Mouse (Mus musculus): ENCODE data around the gene Cntn4. TPM values are rescaled to one million over a fixed set of nuclear protein-coding genes. Genes with fewer than 3 reads are reported as not detected.
"Not testable (repeated sequence)": the region's sequence is repeated elsewhere in the genome, so short reads cannot be mapped to it uniquely, and the experiment has no call there.

Cntn4 gene
- polyA plus RNA-seq, 1 experiment from 2014 or later, result not detected

DNA sequence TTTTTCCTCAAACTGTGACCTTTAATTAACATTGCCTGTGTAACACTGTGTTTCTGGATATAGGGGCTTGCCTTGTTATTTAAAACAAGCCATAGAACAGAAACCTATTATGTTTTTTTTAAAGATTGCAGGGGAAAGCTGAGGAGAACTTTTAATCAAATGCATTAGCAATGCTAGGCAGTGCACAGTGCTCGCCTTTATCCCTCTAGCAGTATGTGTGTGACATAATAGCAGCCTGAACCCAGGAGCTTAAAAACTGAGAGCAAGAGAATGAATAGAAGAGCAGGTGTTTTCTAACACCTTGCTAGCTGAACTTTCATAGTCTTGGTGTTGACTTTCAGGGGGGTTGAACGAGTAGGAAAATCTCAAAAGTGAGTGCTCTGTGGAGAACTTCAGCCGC, 672.6 kb downstream of the Cntn4 start:
- Histone ChIP-seq H3K4me3 (ENCODE audit: low read depth, low read length) (no peak overlapping the region), H3K9ac (replicated peaks) (no peak overlapping the region), H3K4me2 (ENCODE audit: low read depth, low read length) (no peak overlapping the region), H3K4me1 (ENCODE audit: insufficient read depth) (no peaks in the 10 kb centered on the region), H3K9me3 (ENCODE audit: low read length) (no peaks in the 10 kb centered on the region), H3K36me3 (replicated peaks; ENCODE audit: insufficient read depth, low read length) (no peaks in the 10 kb centered on the region), H3K27ac (ENCODE audit: low read depth) (no peak overlapping the region), H3K27me3 (ENCODE audit: insufficient read depth, low read length) (no peaks in the 10 kb centered on the region)
- DNase-seq (no peak), ATAC-seq (no peak)
- TF ChIP-seq CTCF (IDR thresholded peaks at IDR 0.05; ENCODE audit: low read depth), result no peak
- TF ChIP-seq EP300 (IDR thresholded peaks at IDR 0.05; ENCODE audit: low read depth), result no peak
- WGBS (ENCODE audit: insufficient replicate concordance), result 62% methylated on average over 3 of the region's 3 CpGs

DNA sequence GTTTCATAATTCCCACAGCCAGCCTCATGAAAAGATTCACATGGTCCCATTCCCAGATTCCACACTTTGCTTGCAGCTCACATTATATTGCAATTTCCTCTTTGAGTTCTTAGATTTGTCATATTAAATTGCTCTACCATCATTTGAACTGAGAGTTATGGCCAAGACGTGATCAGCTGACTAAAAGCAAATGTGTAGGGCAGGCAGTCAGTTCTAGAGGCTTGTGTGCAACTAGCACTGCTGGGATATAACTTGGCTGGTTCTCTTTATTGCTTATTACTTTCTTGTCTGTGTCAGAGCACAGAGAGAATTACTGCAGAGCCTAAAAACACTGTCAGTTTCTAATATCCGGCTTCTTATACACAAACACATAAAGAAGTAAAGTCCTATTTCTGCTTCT, 673.9 kb downstream of the Cntn4 start:
- Histone ChIP-seq H3K27me3 (ENCODE audit: insufficient read depth, low read length) (no peaks in the 10 kb centered on the region), H3K4me1 (ENCODE audit: insufficient read depth) (no peaks in the 10 kb centered on the region), H3K9me3 (ENCODE audit: low read length) (no peaks in the 10 kb centered on the region), H3K4me3 (ENCODE audit: low read depth, low read length) (no peak overlapping the region), H3K27ac (ENCODE audit: low read depth) (no peak overlapping the region), H3K9ac (replicated peaks) (no peak overlapping the region), H3K4me2 (ENCODE audit: low read depth, low read length) (no peak overlapping the region), H3K36me3 (replicated peaks; ENCODE audit: insufficient read depth, low read length) (no peaks in the 10 kb centered on the region)
- DNase-seq (no peak), ATAC-seq (no peak)
- 79% methylated on average over 2 of the region's 2 CpGs for WGBS (ENCODE audit: insufficient replicate concordance)
- TF ChIP-seq CTCF (IDR thresholded peaks at IDR 0.05; ENCODE audit: low read depth) (no peak), EP300 (IDR thresholded peaks at IDR 0.05; ENCODE audit: low read depth) (no peak)

DNA sequence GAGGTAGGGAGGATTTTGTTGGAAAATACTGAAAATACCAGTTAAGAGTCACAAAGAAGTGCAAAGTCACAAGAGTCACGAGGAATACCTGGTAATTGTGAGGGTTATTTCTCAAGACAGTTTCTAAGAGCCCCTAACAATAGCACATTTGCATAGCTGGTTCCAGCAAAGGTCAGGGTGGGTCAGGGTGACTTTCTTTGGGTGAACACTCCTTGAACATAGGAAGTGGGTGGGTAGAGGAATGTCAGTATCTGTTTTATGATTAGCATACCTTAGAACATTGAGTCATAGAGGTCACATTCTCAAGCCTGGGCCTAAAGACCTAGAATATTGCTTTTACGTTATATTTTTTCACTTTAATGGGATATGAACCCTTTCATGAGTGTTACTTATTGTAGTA, 681.3 kb downstream of the Cntn4 start:
- H3K9ac ChIP-seq (replicated peaks); H3K27me3 ChIP-seq (ENCODE audit: insufficient read depth, low read length); H3K27ac ChIP-seq (ENCODE audit: low read depth); DNase-seq; H3K4me1 ChIP-seq (ENCODE audit: insufficient read depth); ATAC-seq; H3K4me2 ChIP-seq (ENCODE audit: low read depth, low read length); H3K9me3 ChIP-seq (ENCODE audit: low read length); H3K36me3 ChIP-seq (replicated peaks; ENCODE audit: insufficient read depth, low read length); H3K4me3 ChIP-seq (ENCODE audit: low read depth, low read length): not testable (repeated sequence)
- WGBS (ENCODE audit: insufficient replicate concordance), result 72% methylated on average over 2 of the region's 2 CpGs

DNA sequence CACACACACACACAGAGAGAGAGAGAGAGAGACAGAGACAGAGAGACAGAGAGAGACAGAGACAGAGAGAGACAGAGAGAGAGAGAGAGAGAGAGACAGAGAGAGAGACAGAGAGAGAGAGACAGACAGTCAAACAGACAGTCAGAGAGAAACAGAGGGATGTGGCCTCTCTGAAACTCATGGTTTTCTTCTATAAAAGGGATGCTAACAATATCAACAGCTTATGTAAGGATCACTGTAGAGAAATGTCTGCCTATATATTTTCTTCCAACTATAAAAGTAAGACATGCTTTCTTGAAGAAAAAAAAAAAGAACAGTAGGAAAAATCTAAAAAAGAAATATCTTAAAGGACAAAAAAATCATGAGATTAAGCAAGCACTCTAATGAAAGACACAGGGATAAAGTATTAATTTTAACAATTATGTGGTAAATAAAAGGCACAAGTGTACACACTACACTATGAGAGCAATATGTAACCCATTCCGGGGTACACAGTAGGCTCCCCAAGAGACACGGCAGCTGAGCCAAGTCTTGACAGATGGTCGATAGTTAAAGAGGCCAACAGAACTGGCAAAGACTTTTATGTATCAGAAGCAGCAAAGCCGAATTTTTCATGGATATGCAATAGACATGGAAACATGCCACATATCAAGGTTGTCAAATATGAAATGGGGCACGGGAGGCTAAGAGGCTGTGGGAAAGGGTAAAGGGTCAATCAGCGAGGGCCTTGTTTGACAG, 704.0 kb downstream of the Cntn4 start:
- 77% methylated on average over 6 of the region's 6 CpGs for WGBS (ENCODE audit: insufficient replicate concordance)
- DNase-seq, result no peak
- no peak for TF ChIP-seq CTCF (IDR thresholded peaks at IDR 0.05; ENCODE audit: low read depth)
- no peak for TF ChIP-seq EP300 (IDR thresholded peaks at IDR 0.05; ENCODE audit: low read depth)
- Histone ChIP-seq H3K27me3 (ENCODE audit: insufficient read depth, low read length) (no peaks in the 10 kb centered on the region), H3K4me1 (ENCODE audit: insufficient read depth) (no peaks in the 10 kb centered on the region), H3K4me2 (ENCODE audit: low read depth, low read length) (no peak overlapping the region), H3K36me3 (replicated peaks; ENCODE audit: insufficient read depth, low read length) (no peaks in the 10 kb centered on the region), H3K9me3 (ENCODE audit: low read length) (no peaks in the 10 kb centered on the region), H3K4me3 (ENCODE audit: low read depth, low read length) (no peak overlapping the region), H3K27ac (ENCODE audit: low read depth) (no peak overlapping the region), H3K9ac (replicated peaks) (no peak overlapping the region)
- no peak for ATAC-seq

DNA sequence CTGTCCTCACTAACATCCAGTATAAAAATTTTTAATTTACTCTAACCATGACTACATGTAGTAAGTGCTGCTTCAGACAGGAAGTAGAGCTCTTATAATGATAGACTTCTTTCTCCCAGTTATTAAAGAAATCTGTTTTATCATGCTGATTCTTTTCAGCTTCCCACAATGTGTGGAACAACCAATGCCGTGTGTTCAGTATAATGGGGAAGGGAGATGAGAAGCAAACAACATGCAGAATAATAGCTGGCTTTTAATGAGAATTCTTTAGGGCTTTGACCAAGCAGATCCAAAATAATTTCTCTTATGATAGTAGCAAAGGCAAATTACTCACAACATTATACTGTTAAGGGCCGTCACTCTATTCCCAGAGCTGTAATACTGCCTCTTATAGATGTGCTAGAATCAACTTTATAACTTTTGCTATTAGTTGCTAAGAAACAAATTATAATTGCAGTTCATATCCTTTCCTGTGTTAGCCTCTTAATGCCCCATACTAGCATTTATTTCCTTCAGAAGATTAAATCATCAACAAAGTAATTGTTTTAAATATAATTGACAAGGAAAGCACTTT, 710.5 kb downstream of the Cntn4 start:
- no peak for ATAC-seq
- Histone ChIP-seq H3K9ac (replicated peaks) (no peak overlapping the region), H3K27ac (ENCODE audit: low read depth) (no peak overlapping the region), H3K9me3 (ENCODE audit: low read length) (no peaks in the 10 kb centered on the region), H3K36me3 (replicated peaks; ENCODE audit: insufficient read depth, low read length) (no peaks in the 10 kb centered on the region), H3K4me1 (ENCODE audit: insufficient read depth) (no peaks in the 10 kb centered on the region), H3K4me3 (ENCODE audit: low read depth, low read length) (no peak overlapping the region), H3K27me3 (ENCODE audit: insufficient read depth, low read length) (no peaks in the 10 kb centered on the region), H3K4me2 (ENCODE audit: low read depth, low read length) (no peak overlapping the region)
- no peak for DNase-seq
- WGBS (ENCODE audit: insufficient replicate concordance), result 74% methylated on average over 2 of the region's 2 CpGs
- TF ChIP-seq CTCF (IDR thresholded peaks at IDR 0.05; ENCODE audit: low read depth), result no peak
- no peak for TF ChIP-seq EP300 (IDR thresholded peaks at IDR 0.05; ENCODE audit: low read depth)

DNA sequence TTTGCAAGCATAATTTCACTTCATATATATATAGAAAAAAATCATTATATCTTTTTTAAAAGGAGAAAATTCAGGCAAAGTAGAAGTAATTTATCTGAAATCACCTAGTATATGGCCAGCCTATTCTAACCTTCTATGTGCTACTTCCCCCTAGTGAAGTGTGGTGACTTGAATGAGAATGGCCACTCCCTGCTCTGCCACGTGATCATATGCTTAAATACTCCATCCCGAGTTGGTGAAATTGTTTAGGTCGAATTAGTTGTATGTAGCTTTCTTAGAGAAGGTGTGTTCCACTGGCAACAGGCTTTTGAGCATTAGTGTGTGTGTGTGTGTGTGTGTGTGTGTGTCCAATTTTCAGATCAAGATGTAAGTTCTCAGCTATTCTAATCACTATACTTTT, 730.6 kb downstream of the Cntn4 start:
- no peaks in the 10 kb centered on the region for H3K27me3 ChIP-seq (ENCODE audit: insufficient read depth, low read length)
- no peak overlapping the region for H3K4me3 ChIP-seq (ENCODE audit: low read depth, low read length)
- ATAC-seq (no peak), DNase-seq (no peak)
- no peak for TF ChIP-seq CTCF (IDR thresholded peaks at IDR 0.05; ENCODE audit: low read depth)
- WGBS (ENCODE audit: insufficient replicate concordance), result 54% methylated on average over 3 of the region's 3 CpGs
- no peaks in the 10 kb centered on the region for H3K4me1 ChIP-seq (ENCODE audit: insufficient read depth)
- H3K36me3 ChIP-seq (replicated peaks; ENCODE audit: insufficient read depth, low read length), result no peaks in the 10 kb centered on the region
- H3K9ac ChIP-seq (replicated peaks), result no peak overlapping the region
- no peak overlapping the region for H3K4me2 ChIP-seq (ENCODE audit: low read depth, low read length)
- no peaks in the 10 kb centered on the region for H3K9me3 ChIP-seq (ENCODE audit: low read length)
- no peak overlapping the region for H3K27ac ChIP-seq (ENCODE audit: low read depth)
